Mouse (Mus musculus) liver, adult 2 months (tissue): ENCODE measurements around the gene Mrpl35.

ENCODE experiments used
- CTCF ChIP-seq: fragments of 200-500 bp; IDR thresholded peaks from 2 replicates; pipeline ENCODE4 v1.5.1; 2011; ENCODE audit warnings: low read depth, low read length, control low read depth
- POLR2A ChIP-seq: fragments of 200-500 bp; IDR thresholded peaks from 2 replicates; pipeline ENCODE4 v1.6.1; 2011; ENCODE audit warnings: low read length, control low read depth; ENCODE audit not compliant: insufficient read depth; ENCODE audit errors: extremely low read depth

- TF ChIP-seq CTCF (no peak), POLR2A (no peak)
Measured at GRCm38 (mm10) chr6:71770856-71771255, 55.9 kb downstream of the Mrpl35 start.
